Mouse (Mus musculus) cerebellum, adult 2 months (tissue): ENCODE data around the gene Glis3. TPM values are rescaled to one million over a fixed set of nuclear protein-coding genes. Genes with fewer than 3 reads are reported as not detected.

ENCODE experiments used
- DNase-seq, 2 experiments: peaks; one replicate each; pipeline ENCODE4 v3.0.0; 2021
- H3K27ac ChIP-seq: fragments of 200-500 bp; 2 replicates; pipeline ENCODE4 v1.5.1; 2012; ENCODE audit warnings: low read length, control low read depth, inconsistent platforms; ENCODE audit not compliant: insufficient read depth
- H3K27me3 ChIP-seq: fragments of 200-500 bp; 2 replicates; pipeline ENCODE4 v1.6.1; 2012; ENCODE audit warnings: inconsistent platforms, mild to moderate bottlenecking, low read length, moderate library complexity; ENCODE audit not compliant: control insufficient read depth, insufficient read depth
- H3K4me1 ChIP-seq: fragments of 200-500 bp; 2 replicates; pipeline ENCODE4 v1.6.1; 2011; ENCODE audit warnings: low read length; ENCODE audit not compliant: control insufficient read depth, insufficient read depth
- H3K4me3 ChIP-seq: fragments of 200-500 bp; replicated peaks from 2 replicates; pipeline ENCODE3; 2011; ENCODE audit warnings: mild to moderate bottlenecking, low read depth, low read length, control low read depth; ENCODE audit not compliant: insufficient read depth
- CTCF ChIP-seq: fragments of 200-500 bp; IDR thresholded peaks from 2 replicates; pipeline ENCODE4 v1.5.1; 2011; ENCODE audit warnings: low read depth, mild to moderate bottlenecking, control low read depth, low read length, moderate library complexity, borderline replicate concordance; ENCODE audit not compliant: insufficient read depth
- POLR2A ChIP-seq: fragments of 200-500 bp; IDR thresholded peaks from 2 replicates; pipeline ENCODE4 v1.6.1; 2011; ENCODE audit warnings: low read length, control low read depth, borderline replicate concordance; ENCODE audit not compliant: insufficient read depth
- WGBS: fragments of 180-500 bp; shearing (Covaris S2); methylation state at CpG from one replicate; pipeline ENCODE4 v1.1.7; 2018; 5-methylcytosine and 5-hydroxymethylcytosine counted together
- polyA plus RNA-seq: library from polyadenylated mRNA; depleted of rRNA; stranded (reverse); fragments of >200 nt; gene quantifications from 2 replicates; pipeline ENCODE4 v1.2.3, GENCODE M21; 2012

Glis3 gene
- polyA plus RNA-seq, 1 experiment = 0.59 TPM

- TF ChIP-seq CTCF (no peak), POLR2A (no peak)
- Histone ChIP-seq H3K4me3 (no peak overlapping the region), H3K4me1 (no peaks in the 10 kb centered on the region), H3K27me3 (no peaks in the 10 kb centered on the region), H3K27ac (no peak overlapping the region)
- 63% methylated on average over 6 of the region's 6 CpGs for WGBS
- DNase-seq = no peak
Measured at GRCm38 (mm10) chr19:28478055-28478454, 201.8 kb downstream of the Glis3 start.

GRCm38 (mm10) chr19:28477326-28477863, 202.5 kb downstream of the Glis3 start:
- Histone ChIP-seq H3K27ac (no peak overlapping the region), H3K4me3 (no peak overlapping the region), H3K4me1 (no peaks in the 10 kb centered on the region), H3K27me3 (no peaks in the 10 kb centered on the region)
- DNase-seq = no peak
- WGBS = 22% methylated on average over 6 of the region's 6 CpGs
- no peak for TF ChIP-seq CTCF
- no peak for TF ChIP-seq POLR2A

DNA sequence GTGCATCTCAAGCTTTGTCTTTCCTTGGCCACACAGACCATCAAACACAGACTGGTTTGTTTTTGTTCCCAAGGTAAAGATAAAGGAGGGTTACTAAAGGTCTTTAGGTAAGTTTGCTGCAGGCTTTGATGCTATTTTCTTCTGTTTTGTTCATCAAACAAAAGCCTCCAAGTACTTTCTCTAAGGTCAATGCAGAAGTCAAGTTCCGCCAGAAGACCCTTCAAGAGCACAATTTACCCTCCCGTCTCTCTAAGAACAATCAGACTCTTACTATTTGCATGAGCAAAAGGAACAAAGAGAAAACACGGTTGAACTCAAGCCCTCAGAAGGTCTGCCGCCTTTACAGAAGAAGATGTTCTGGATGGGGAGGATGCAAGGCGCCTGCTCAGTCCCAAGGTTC, 206.3 kb downstream of the Glis3 start:
- WGBS = 81% methylated on average over 5 of the region's 5 CpGs
- H3K27me3 ChIP-seq = no peaks in the 10 kb centered on the region
- no peaks in the 10 kb centered on the region for H3K4me1 ChIP-seq
- H3K4me3 ChIP-seq = no peak overlapping the region
- no peak for DNase-seq
- no peak overlapping the region for H3K27ac ChIP-seq
- TF ChIP-seq CTCF (no peak), POLR2A (no peak)

GRCm38 (mm10) chr19:28471144-28471543, 208.7 kb downstream of the Glis3 start:
- DNase-seq = no peak
- Histone ChIP-seq H3K27ac (no peak overlapping the region), H3K4me1 (no peaks in the 10 kb centered on the region), H3K27me3 (no peaks in the 10 kb centered on the region), H3K4me3 (no peak overlapping the region)
- no peak for TF ChIP-seq CTCF
- TF ChIP-seq POLR2A = no peak
- WGBS = 84% methylated on average over 8 of the region's 8 CpGs

DNA sequence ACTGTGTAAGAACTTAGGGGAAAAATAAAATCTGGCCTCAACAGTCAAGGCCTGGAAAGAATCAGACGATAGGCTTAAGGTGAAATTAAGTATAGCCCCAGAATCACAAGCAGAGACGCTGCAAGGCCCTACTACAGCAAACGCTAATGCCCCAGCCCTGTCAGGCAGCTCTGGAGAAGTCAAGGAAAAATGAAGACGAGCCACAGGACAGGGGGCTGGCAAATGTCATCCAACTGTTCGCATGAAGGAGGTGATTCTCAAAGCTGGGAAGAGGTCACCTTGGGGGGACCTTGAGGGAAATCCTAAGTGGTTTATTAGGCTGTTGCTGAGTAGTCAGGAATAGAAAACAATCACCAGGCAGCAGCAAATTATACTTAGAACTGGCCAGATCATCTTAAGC, 214.1 kb downstream of the Glis3 start:
- no peak overlapping the region for H3K27ac ChIP-seq
- H3K27me3 ChIP-seq = no peaks in the 10 kb centered on the region
- H3K4me1 ChIP-seq = no peaks in the 10 kb centered on the region
- H3K4me3 ChIP-seq = no peak overlapping the region
- no peak for DNase-seq
- 69% methylated on average over 5 of the region's 5 CpGs for WGBS
- TF ChIP-seq POLR2A = no peak
- no peak for TF ChIP-seq CTCF

DNA sequence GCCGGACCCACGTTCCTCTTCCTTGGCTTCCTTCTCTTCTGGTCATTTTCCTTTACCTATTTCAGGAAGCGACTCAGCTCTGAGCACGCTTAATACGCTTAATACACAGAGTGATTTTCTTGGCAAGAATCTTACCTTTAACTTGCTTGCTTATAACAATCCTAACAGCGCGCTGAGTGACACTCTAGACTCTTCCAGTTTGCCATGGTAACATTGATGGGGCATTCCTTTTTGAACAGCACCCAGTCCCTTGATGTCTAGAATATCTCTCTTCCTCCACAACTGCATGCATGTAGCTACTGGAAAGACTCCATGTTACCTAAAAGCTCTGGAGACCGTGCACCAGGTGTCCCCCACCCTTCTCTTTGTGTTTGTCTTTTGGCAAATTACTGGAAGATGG, 225.5 kb downstream of the Glis3 start:
- Histone ChIP-seq H3K27ac (no peak overlapping the region), H3K27me3 (no peaks in the 10 kb centered on the region; the same call in 1 of the 2 replicates), H3K4me1 (no peaks in the 10 kb centered on the region), H3K4me3 (no peak overlapping the region)
- no peak for DNase-seq
- WGBS = 32% methylated on average over 8 of the region's 8 CpGs
- TF ChIP-seq CTCF (no peak), POLR2A (no peak)

DNA sequence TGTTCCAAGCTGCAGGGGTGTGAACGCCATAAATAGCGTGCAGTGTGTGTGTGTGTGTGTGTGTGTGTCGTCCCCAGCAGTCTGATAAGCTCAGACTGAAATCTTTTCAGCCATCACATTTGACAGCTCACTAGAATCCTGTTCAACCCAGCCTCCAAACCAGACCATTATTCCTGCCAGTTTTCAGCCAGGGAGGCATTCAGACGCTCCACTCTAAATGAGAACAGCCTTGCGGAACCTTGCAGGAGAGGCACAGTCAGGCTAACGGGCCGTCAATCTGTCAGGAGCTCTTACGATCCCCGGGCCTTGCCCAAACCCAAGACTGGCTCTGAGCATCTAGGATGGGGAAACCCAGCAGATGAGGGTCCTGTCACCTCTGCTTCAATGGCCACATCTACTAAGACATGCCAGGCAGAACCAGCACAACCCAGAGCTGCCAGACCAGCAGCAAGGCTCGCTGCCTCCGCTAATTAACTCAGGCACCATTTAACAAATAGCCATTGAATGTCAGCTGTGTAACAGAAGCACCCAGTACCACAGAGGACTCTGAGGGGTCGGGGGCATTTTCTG, 226.8 kb downstream of the Glis3 start:
- no peak for TF ChIP-seq POLR2A
- no peak for TF ChIP-seq CTCF
- H3K4me3 ChIP-seq = no peak overlapping the region
- 28% methylated on average over 12 of the region's 12 CpGs for WGBS
- DNase-seq = no peak
- H3K4me1 ChIP-seq = no peaks in the 10 kb centered on the region
- no peaks in the 10 kb centered on the region for H3K27me3 ChIP-seq
- H3K27ac ChIP-seq = no peak overlapping the region

DNA sequence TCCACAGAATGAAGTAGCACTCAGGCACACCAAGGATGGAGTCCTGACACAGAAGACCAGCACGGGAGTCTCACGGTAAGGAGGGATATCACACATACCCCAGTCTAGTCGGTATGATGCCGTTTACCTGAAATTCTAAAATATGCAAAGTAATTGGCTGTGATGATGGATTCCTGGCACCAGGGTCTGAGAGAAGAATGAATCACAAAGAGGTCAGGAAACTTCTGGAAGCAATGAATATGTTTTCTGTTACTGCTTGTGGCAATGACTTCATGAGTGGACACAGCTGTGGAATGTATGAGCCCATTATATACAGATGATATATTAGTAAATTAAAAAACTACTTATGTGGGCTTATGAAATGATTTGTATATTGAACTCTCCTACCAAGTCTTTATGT, 231.1 kb downstream of the Glis3 start:
- 93% methylated on average over 4 of the region's 4 CpGs for WGBS
- no peak for DNase-seq
- Histone ChIP-seq H3K4me1 (no peaks in the 10 kb centered on the region), H3K27ac (no peak overlapping the region), H3K4me3 (no peak overlapping the region), H3K27me3 (no peaks in the 10 kb centered on the region)
- TF ChIP-seq CTCF = no peak
- TF ChIP-seq POLR2A = no peak
